Mouse (Mus musculus) lung, adult 2 months (tissue): ENCODE data around the gene Uvrag.

Experiments used
- CTCF ChIP-seq: fragments of 200-500 bp; IDR thresholded peaks from 2 replicates; pipeline ENCODE4 v1.5.1; 2011; ENCODE audit warnings: mild to moderate bottlenecking, low read length, control low read depth; ENCODE audit not compliant: insufficient read depth
- POLR2A ChIP-seq: fragments of 200-500 bp; IDR thresholded peaks from 2 replicates; pipeline ENCODE4 v1.6.1; 2011; ENCODE audit warnings: low read depth, mild to moderate bottlenecking, control low read depth, low read length, borderline replicate concordance; ENCODE audit errors: extremely low read depth

GRCm38 (mm10) chr7:98863969-98864718 lies 276.8 kb downstream of the Uvrag start:
- TF ChIP-seq CTCF (no peak), POLR2A (no peak)
